Mouse (Mus musculus): ENCODE data around the gene Tcea3.

The Tcea3 gene

GRCm38 (mm10) chr4:136320016-136320415 lies 72.5 kb downstream of the Tcea3 start:
- no peak for DNase-seq (ENCODE audit: low spot score in 2 of 2)

GRCm38 (mm10) chr4:136324226-136324625 lies 76.7 kb downstream of the Tcea3 start:
- DNase-seq (ENCODE audit: low spot score in 2 of 2): no peak
